Mouse (Mus musculus): Measurements from ENCODE around the gene Ppif. TPM values are rescaled to one million over a fixed set of nuclear protein-coding genes. Genes with fewer than 3 reads are reported as not detected.
A peak's percentile ranks its signal among the peaks of the same experiment; 100 is the strongest.

Ppif gene
- polyA plus RNA-seq, 1 experiment from 2014 or later, result 99.2 TPM

- 60% methylated on average over 7 of the region's 7 CpGs for WGBS
- ATAC-seq (ENCODE audit: insufficient number of reproducible peaks, insufficient read depth, low FRiP score, low read depth), result no peak
These were observed 54.2 kb downstream of the Ppif start for GRCm38 (mm10) chr14:25747996-25748756.

GRCm38 (mm10) chr14:25749143-25749909 lies 55.4 kb downstream of the Ppif start:
- Histone ChIP-seq H3K27ac (replicated peaks in 1 of 2; ENCODE audit: control insufficient read depth in 1 of 2, insufficient read depth in 1 of 2, low read depth in 2 of 2, low read length in 2 of 2) (peak overlapping the region; percentile 21 to 29; a peak in 3 of 4 replicates), H3K27me3 (ENCODE audit: control insufficient read depth, insufficient read depth, low read length) (no peaks in the 10 kb centered on the region)

More at GRCm38 (mm10) chr14:25747996-25748756, 54.2 kb downstream of the Ppif start:
- Histone ChIP-seq H3K9ac (ENCODE audit: low read length) (peak overlapping the region; percentile 46; the same call in 1 of the 2 replicates), H3K27ac (replicated peaks in 1 of 2; ENCODE audit: control insufficient read depth in 1 of 2, insufficient read depth in 1 of 2, low read depth in 2 of 2, low read length in 2 of 2) (no peak overlapping the region), H3K4me1 (ENCODE audit: control insufficient read depth in 2 of 2, insufficient read depth in 2 of 2, low read length in 2 of 2) (peaks cover 45 to 72% of the 10 kb centered on the region in 2 experiments), H3K9me3 (ENCODE audit: control insufficient read depth, low read length) (no peaks in the 10 kb centered on the region), H3K4me2 (ENCODE audit: low read length) (no peak overlapping the region), H3K36me3 (ENCODE audit: control insufficient read depth, insufficient read depth, low read length) (peaks cover 69% of the 10 kb centered on the region), H3K4me3 (ENCODE audit: control insufficient read depth in 1 of 2, insufficient read depth in 1 of 2, low read depth in 1 of 2, low read length in 2 of 2) (no peak overlapping the region), H3K27me3 (ENCODE audit: control insufficient read depth, insufficient read depth, low read length) (no peaks in the 10 kb centered on the region)

More at GRCm38 (mm10) chr14:25749143-25749909, 55.4 kb downstream of the Ppif start:
- H3K4me3 ChIP-seq (ENCODE audit: control insufficient read depth in 1 of 2, insufficient read depth in 1 of 2, low read depth in 1 of 2, low read length in 2 of 2), result no peak overlapping the region
- H3K36me3 ChIP-seq (ENCODE audit: control insufficient read depth, insufficient read depth, low read length), result peaks cover 68% of the 10 kb centered on the region
- H3K4me1 ChIP-seq (ENCODE audit: control insufficient read depth in 2 of 2, insufficient read depth in 2 of 2, low read length in 2 of 2), result peaks cover 48 to 75% of the 10 kb centered on the region in 2 experiments
- H3K9ac ChIP-seq (ENCODE audit: low read length), result peak overlapping the region; percentile 43; the same call in 1 of the 2 replicates
- no peak for ATAC-seq (ENCODE audit: insufficient number of reproducible peaks, insufficient read depth, low FRiP score, low read depth)
- H3K4me2 ChIP-seq (ENCODE audit: low read length), result no peak overlapping the region
- H3K9me3 ChIP-seq (ENCODE audit: control insufficient read depth, low read length), result no peaks in the 10 kb centered on the region
- WGBS, result 40% methylated on average over 13 of the region's 13 CpGs

Other genes with a start within 250 kb of the Ppif start
- 27.7 and 31.3 TPM in 2 replicates for gene Zmiz1, start 235.0 kb upstream of the Ppif start, polyA plus RNA-seq (2014; fragmentation: Nextera tagmentation; extraction: Ambion mirVana)
- 31.8 and 33.0 TPM in 2 replicates for gene Zcchc24, start 74.9 kb downstream of the Ppif start, polyA plus RNA-seq (2014; fragmentation: Nextera tagmentation; extraction: Ambion mirVana)
- gene Anxa11, start 148.0 kb downstream of the Ppif start, polyA plus RNA-seq (2014; fragmentation: Nextera tagmentation; extraction: Ambion mirVana), result 29.4 and 30.2 TPM in 2 replicates
- not detected in 2 replicates for gene Plac9a, start 208.9 kb downstream of the Ppif start, polyA plus RNA-seq (2014; fragmentation: Nextera tagmentation; extraction: Ambion mirVana)
- 3.0 and 3.1 TPM in 2 replicates for gene Tmem254a, start 233.5 kb downstream of the Ppif start, polyA plus RNA-seq (2014; fragmentation: Nextera tagmentation; extraction: Ambion mirVana)
- 0.16 TPM in 1 of 2 replicates, not detected in the other for gene Cphx1, start 244.2 kb downstream of the Ppif start, polyA plus RNA-seq (2014; fragmentation: Nextera tagmentation; extraction: Ambion mirVana)

Measured in heart, embryonic 14.5 days (tissue).